Mouse (Mus musculus) cerebellum, adult 9-10 months (tissue): ENCODE data around the gene Alox5.

Source experiments
- DNase-seq: peaks from one replicate; pipeline ENCODE4 v3.0.0; 2022

Alox5 gene

DNA sequence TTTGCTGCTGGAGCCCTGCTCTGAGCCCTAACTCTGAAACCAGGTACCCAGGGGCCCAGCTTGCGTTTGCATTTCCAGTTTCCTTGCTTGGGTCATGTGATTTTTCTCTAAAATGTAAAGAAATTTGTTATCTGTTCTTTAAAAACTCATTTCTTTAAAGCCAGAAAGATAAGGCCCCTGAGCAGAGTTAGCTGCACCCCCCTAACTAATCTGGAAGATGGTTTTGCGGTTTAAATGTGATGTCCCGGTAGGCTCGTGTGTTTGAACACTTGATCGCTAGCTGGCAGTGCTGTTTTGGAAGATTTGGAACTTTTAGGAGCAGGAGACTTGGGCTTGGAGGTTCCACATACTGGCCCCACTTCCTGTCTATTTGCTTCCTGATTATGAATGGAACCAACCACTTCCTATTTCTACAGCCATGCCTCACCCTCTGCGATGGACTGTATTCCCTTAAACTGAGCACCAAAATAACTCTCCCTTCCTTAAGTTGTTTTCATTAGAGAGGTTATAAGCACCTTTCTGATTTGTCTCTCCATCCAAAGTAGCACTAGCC lies 44.9 kb downstream of the Alox5 start:
- DNase-seq = no peak

DNA sequence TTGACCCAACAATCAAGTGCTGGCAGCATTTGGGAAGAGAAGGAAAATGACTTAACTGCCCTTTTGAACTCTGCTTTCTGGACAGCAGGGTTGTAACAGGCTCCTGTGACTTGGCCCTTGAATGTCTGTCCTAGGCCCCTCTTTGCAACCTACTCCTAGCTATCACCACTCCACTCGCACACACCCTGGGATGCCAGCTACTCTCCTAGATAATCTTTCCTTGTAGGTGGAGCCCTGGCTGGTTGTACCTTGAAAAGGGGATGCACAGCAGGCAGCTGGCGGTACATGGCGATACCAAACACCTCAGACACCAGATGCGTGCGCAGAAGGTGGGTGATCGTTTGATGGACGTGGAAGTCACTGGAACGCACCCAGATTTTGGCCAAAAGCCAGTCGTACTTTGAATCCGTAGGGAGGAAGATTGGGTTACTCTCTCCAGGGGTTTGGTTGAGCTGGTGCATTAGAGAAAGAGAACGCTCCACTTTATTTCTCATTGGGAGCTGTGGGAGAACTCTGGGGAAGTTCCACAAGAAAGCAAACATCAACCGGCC lies 45.8 kb downstream of the Alox5 start:
- no peak for DNase-seq

DNA sequence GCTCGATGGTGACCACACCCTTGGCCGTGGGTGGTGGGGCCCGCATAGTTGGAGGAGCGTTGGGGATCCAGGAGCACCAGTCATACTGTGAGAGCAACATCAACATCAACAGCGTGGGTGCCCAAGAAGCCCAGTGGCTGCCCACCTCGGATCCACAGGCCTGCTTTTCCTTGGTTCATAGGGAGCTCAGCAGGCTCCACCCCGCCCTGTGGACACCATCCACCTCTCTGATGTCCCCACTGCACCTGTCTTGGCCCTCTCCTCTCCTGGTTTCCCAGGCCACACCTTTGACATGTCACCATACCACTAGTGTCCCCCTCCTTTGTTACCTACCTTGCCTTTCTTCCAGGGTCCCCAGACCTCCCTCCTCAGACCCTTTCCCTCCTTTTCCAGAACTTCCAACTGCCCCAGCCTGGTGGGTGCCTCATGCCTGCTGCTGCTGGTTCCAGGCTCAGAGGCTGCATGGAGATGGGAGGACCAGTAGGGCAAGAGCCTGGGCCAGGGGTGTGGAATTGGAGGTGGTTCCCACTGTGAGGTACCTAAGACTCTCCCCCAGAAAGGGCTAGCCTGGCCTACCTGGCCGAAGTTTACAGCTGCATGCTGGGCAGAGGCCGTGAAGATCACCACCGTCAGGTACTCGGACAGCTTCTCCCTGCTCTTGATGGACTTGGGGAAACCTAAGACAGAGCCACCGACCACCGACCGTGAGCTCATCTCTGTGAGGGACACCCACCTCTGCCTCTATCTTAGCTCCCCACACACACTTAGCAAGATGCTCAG lies 48.2 kb downstream of the Alox5 start:
- no peak for DNase-seq

DNA sequence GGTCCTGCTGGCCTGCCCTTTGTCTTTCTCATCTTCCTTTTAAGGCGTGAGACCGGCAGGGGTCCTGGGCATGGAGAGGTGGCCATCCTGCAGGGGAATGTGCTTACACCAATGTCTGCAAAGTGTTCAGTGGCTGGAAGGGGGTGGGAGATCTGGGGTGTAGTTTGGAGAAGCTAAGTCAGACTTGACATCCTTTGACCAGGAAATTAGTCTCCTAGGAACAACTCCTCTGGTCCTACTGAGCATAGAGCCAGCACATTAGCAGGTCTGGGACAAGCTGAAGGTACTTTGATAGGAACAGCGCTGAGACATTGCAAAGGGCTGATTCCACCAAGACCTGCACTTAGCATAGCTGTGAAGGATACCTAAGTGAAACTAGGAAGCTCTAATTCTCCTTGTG lies 49.3 kb downstream of the Alox5 start:
- DNase-seq = no peak

DNA sequence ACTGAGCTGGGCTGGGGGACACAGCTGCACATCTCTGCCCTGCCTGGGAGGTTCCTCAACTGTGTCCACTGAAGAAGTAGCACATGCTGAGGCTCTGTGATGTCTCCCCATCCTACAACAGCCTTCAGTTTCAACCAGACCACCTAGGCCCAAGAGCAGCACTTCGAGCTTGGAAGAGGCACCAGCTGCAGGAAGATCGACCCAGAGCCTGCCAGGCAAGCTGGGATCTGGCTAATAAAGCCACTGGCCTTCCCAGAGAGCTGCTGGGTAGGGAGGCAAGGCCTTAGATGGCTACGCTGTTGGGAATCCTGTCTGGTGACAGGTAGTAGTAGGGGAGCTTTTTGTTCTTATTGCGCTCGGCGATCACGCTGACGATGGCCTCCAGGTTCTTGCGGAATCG lies 50.5 kb downstream of the Alox5 start:
- DNase-seq = no peak

DNA sequence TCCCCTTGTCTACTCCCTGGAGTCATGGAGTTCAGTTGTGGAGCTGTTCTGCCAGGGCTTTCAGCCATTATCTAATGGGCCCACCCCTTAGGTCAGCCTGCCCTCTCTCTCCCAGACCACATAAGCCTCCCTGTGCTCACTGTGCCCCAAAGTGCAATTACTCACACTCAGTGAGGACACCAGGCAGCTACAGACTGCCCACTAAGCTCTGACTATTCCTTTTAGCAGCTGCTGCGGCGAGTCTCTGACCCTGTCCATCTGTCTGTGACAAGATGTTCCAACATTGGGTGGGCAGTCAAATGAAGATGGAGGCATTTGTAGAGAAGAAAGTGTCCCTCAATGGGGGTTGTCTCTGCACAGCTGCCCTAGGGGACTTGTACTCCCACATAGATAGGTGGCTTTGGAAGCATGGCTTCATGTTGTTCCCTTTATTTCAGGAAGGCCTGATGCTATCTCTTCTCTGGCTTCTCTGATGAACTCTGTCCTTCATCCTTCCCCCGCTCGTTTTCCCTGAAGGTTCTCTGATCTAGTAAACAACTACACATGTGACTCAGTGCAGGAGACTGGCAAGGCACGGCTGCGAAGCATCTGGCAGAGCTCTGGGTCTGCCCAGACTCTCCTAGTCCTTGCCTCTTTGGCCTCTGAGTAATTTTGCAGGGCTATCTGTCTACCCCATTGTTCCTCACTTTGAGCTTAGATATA lies 52.9 kb downstream of the Alox5 start:
- no peak for DNase-seq

DNA sequence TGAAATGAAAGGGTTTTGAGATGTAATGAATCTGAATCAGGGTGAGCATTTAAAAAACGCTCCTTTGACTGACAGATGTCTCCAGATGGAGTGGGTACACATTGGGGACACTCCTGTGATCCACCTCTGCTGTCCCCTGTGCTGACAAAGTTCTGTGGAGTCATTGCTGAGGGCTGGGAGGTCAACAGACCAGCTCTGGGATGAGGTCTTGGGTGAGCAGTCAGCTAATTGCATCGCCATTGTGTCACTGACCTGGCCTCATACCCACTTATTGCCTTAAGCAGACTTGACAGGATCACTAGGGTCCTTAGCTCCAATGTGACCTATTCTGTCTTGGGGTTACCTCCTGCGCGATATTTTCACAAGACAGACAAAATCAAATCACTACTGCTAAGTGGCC lies 53.8 kb downstream of the Alox5 start:
- DNase-seq = no peak

DNA sequence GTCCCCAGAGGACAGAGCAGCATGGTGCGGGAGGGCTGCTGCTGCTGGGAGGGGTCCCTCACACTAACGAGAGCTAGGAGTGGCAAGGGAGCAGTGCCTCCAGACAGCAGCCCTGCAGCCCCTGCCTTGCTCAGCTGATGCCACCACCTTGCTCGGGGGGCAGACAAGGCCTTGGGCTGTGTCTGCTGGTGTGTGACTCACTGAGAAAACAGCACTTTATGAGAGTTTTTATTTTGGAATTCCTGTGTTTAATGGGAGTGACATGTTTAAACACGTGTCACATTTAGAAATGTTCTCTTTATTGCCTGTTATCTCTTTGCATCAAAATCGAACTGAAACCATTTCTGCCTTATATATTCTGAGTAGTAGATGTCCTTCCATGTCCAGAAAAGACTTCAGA lies 54.3 kb downstream of the Alox5 start:
- no peak for DNase-seq

DNA sequence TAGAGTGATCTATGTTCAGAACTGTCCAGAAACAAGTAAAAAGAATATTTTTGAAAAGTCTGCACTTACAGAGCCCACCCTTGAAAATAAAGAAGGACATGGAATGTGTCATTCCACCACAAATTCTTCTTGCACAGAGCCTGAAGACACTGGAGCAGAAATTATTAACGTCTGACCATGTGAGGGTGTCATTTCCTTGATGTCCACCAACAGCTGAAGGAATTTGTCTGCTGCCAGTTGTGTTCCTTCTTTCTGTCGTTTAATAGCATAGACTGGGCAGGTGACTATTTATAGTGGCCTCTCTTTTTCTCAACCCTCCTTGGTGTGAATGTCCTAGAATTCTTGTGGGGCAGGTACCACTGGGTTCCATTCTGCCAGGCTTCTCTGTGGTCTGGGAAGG lies 54.8 kb downstream of the Alox5 start:
- DNase-seq = no peak

DNA sequence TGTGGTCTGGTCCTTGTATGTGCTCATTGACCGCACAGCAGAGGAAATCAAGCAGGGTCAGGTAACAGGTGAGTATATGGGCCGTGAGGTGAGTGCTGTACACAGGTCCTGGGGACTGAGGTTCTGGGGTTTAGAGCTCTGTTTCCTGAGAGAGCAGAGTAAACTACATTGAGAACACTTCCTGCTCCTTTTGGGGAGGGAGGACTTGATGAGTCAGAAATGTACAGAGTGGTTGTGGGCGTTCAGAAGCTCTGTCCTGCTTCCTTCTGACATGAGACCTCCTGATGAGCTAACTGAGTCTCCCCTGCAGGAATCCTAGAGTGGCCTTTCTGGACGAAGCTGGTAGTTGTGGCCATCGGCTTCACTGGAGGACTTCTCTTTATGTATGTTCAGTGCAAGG lies 55.3 kb downstream of the Alox5 start:
- no peak for DNase-seq

DNA sequence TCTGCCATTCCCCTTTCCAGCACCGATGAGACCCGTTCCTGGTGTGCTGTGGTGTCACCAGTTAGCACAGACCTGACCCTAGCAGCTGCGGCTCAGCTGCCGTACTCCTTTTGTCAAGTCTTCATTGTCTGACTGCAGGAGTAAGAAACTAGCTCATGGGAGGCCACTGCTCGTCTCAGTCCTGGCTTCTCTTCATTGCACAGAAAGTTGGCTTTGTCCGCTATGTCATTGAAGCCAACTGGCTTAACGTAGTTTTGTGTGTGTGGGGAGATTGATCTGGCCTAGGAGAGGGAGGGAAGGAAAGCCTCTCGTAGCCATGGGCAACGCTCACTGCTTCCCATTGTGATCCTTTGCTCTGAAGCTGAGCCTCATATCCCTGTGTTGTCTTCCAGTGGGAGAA lies 55.7 kb downstream of the Alox5 start:
- no peak for DNase-seq

DNA sequence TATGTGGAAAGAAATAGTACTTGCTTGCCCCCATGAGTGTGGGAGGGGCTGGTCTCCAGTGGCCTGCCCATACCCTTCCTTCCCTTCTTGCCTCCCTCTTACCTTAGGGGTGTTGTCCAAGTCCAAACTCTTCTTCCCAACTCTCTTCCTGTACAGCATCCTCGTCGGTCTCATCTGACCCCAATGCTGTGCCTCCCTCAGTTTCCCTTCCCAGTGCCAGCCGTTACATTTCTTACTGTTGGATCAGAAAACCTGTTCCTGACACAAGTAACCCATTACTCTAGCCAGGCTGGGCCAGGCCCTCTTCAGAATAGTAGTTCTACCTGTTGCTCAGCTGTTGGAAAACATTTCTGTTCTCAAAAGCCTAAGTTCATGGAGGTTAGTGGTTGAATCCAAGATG lies 58.6 kb downstream of the Alox5 start:
- DNase-seq = no peak

DNA sequence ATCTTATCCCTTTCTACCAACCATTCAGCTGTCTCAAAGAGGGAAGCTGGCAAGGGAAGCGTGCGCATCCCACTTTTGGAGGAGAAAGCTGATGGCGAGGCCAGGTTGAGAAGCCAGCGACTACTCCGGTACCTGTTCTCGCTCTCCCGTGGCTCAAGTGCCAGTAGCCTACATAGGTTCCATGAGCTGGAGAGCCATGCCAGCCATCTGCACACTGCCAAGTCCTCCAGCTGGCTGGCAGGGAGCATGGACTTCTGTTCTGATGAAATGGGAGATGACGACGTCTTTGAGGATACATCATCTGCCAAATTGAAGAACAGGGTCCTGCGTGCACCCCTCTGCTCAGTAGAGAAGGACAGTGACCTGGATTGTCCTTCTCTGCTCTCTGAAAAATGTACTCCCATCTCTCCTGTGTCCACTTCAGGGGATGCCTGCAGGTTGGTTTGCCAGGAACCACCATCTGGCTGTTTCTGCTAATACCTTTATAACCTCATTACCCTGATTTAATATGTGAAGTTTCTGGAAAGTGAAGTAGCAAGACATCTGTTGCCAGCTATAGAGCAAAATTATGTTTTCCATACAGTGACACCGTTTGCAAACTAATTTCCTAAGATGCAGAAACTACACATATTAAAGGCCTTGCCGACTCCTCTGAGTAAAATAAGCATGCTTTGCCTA lies 59.1 kb downstream of the Alox5 start:
- peak; percentile 92 for DNase-seq

DNA sequence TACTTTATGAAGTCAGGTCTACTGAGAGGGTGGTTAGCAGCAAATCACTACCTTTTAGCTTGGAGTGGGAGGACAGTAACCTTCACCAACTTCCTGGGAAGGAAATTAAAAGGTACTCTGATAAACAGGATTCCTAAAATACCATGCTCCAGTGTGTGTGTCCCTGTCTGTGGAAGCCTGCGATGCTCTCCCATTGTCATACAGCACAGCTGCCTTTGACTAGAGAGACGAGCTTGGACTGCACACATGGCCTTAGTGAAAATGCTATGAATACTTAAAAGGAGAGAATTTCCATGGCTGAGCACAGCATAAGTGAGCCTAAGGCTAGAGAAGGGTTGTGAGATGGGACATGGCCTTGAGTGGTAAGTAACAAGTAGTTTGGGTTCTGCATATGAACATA lies 62.8 kb downstream of the Alox5 start:
- DNase-seq = no peak

DNA sequence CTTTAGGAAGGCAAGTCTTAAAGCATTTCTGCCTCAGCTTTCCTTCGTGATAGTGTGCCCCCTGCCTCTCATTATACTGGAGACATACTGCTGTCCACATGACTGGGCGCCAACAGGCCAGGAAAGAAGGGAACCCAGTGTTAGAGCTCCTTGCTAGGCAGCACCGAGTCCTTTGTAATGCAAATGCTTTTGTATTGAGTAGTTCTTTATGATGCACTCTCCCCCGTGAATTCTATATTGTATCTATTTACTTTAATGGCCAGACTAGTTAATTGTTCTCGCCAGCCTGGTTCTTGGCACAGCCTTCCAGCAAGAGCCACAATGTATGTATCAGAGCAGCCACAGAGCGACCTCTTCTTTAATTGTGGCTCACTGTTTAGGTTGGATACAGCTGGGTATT lies 63.4 kb downstream of the Alox5 start:
- DNase-seq = no peak

DNA sequence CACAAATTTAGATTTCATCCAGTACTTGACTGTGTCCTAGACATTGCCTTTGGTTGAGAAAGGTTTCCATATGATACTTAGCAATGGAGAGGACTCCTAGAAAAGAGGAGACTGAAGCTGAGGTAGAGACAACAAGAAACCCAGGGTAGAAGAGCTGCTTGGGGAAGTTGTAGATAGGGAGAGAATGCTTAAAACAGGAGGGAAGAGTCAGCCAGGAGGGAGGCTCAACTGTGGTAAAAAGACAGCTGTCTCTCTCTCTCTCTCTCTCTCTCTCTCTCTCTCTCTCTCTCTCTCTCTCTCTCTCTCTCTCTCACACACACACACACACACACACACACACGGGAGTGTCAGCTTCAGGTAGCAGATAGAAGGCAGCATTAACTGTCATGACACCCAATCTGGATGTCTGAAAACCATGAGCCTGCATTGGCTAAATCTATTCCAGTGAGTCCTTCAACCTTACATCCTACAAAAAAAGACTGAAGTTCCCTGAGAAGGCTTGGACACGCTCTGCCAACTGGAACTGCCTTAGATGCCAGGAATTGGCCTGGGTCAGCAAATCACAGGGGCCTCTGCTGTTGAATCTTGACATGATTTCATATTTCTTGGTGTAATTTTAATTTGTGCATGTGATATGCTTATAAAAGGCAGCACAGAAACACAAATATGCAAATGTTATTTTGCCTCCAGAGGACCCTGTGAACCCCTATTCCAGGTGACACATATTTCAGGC lies 65.9 kb downstream of the Alox5 start:
- no peak for DNase-seq

DNA sequence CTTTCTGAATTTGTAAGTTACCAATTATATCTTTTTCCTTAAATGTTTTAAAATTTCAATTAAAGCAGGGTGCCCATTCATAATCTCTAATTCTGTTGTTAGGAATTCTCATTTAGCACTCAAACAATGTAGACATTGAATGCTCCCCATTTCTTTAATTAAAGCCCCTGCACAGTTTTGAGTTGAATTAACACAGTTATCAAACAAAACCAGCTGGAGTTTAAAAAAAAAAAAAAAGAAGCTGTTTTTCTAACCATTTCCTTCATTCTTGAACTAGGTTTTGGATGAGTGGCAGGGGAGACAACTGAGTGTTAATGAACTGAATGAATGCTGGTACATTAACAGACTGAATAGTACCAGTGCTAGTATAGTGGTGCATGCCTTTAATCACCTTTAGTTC lies 71.5 kb downstream of the Alox5 start:
- no peak for DNase-seq

DNA sequence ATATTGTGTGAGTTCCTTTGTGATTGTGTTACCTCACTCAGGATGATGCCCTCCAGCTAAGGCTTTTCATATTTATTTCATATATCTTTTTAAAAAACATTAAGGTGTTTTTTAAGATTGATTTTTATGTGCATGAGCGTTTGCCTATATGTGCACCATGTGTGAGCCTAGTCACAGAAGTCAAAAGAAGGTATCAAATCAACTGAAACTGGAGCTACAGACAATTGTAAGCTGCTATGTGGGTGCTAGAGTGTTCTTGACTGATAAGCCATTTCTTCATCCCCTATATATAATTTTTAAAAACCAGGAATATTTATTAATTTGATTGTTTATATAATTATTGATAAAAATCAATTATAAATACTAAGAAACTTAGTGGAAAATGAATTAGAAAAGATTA lies 72.9 kb downstream of the Alox5 start:
- no peak for DNase-seq

DNA sequence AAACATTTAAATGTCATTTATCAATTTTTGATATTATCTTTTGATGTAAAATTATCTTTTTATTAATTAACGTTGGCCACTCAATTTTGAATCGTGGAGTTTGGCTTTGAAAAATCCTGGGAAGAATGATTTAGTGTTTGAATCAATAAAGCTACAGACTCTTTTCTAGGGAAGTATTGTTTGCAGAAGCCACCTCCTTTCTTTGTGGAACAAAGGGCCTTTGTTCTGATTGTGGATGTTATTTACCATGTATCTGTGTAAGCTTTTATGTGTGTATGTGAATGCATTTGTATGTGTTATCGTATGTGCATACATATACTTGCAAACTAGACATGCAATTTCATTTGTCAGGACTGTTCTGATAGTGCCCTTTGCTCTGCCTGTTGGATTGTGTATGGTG lies 74.5 kb downstream of the Alox5 start:
- no peak for DNase-seq

DNA sequence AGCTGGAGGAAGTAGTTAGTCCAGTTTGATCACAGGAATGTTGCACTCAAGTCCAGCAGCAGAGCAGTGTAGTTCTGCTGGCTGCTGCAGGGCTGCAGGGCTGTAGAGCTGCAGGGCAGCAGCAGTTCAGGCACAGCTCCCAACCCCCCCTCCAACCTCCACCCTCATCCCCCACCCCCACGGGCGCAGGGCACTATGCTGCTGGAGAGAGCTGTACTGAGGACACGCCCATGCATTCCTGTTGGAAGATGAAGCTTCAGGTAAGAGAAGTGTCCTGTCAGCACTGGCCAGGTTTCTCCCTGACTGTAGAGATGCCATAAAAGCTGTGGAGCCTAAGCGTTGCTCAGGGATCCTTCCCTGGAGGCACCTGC lies 74.9 kb downstream of the Alox5 start:
- DNase-seq = no peak

DNA sequence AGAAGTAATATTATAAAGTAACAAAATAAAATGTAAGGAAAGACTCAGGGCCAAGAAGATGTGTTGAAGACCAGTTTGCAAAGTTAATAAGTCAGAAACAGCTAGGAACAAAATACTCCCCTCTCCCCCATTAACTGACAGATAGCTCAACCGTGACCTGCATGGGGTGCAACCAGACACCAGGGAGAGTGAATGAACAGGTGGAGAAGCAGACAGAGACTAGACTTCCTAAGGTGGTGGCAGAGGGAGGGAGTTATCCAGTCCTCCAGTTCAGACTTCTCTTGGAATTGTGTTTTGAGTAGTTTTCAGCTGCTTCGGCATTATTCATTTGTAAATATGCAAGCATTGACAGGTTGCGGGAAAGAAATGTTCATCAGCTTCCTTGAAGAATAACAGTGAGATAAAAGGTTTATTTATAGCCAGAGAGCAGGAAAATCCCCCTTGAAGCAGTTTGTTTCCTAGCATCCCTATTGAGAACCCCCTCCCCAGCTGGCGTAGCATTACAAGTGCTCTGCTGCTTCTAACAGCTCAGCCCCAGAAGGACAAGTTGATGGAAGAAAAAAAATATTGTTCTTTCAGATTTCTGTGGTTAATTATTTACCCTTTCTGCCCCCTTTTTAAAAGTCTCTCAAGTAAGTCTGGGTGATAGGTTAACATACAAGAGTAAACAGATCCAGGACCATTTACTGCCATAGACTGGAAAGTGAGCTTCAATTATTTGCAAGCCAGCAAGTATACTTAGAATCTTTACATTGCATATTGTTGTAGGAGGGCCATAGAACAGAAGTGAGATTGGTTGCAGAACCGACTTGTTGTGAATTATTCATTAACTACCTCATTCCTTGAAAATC lies 75.6 kb downstream of the Alox5 start:
- DNase-seq = no peak

DNA sequence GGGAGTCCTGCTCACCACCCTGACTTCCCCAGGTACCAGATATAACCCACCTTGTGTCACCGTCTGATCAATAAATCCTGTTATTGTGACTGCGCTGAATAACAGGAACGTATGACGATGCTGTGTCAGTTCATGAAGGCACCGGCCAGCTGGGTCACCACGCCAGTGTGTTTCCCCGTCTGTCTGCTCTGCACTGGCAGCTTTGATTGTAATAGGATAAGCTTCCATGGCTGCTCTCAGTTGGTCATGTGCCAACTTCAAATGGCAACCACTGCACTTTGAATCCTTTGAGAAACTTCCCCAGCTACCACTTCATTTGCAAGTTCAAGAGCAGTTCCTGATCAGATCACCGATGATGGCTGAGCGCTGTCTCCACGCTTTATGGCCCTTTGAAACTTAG lies 77.4 kb downstream of the Alox5 start:
- no peak for DNase-seq
